Mouse (Mus musculus) hindbrain, postnatal 0 days (tissue): ENCODE results near the gene D17H6S53E. TPM values are rescaled to one million over a fixed set of nuclear protein-coding genes. Genes with fewer than 3 reads are reported as not detected.

Source experiments
- ATAC-seq: fragments of 200-750 bp; cut with Nextera tagmentation; 2 replicates; pipeline ENCODE4 v1.8.0; 2017; ENCODE audit warnings: mild to moderate bottlenecking, moderate TSS enrichment, moderate library complexity
- DNase-seq: peaks from one replicate; pipeline ENCODE4 v3.0.0-alpha.2; 2015; ENCODE audit warnings: low spot score
- H3K27ac ChIP-seq: fragments of 300-500 bp; sonication (generic); 2 replicates; pipeline ENCODE4 v1.5.1; 2014; ENCODE audit warnings: mild to moderate bottlenecking
- H3K27me3 ChIP-seq: fragments of 300-500 bp; sonication (generic); 2 replicates; pipeline ENCODE4 v1.6.1; 2014; ENCODE audit warnings: low read length, mixed read lengths; ENCODE audit not compliant: insufficient read depth
- H3K36me3 ChIP-seq: fragments of 300-500 bp; sonication (generic); 2 replicates; pipeline ENCODE4 v1.6.1; 2014; ENCODE audit warnings: low read length, mixed read lengths; ENCODE audit not compliant: insufficient read depth
- H3K4me1 ChIP-seq: fragments of 300-500 bp; sonication (generic); 2 replicates; pipeline ENCODE4 v1.6.1; 2014; ENCODE audit warnings: antibody characterized with exemption, low read length, mixed read lengths; ENCODE audit not compliant: insufficient read depth
- H3K4me2 ChIP-seq: fragments of 300-500 bp; sonication (generic); 2 replicates; pipeline ENCODE4 v1.6.1; 2014; ENCODE audit warnings: low read depth, mild to moderate bottlenecking, low read length, moderate library complexity, mixed read lengths
- H3K4me3 ChIP-seq: fragments of 300-500 bp; sonication (generic); 2 replicates; pipeline ENCODE4 v1.5.1; 2014; ENCODE audit warnings: low read length
- H3K9ac ChIP-seq: fragments of 300-500 bp; sonication (generic); replicated peaks from 2 replicates; pipeline ENCODE4 v1.6.1; 2014; ENCODE audit warnings: mild to moderate bottlenecking, low read length, moderate library complexity, mixed read lengths
- H3K9me3 ChIP-seq: fragments of 300-500 bp; sonication (generic); 2 replicates; pipeline ENCODE4 v1.6.1; 2016; ENCODE audit warnings: low read length, mixed read lengths
- CTCF ChIP-seq: IDR thresholded peaks from 2 replicates; pipeline ENCODE4 v1.5.1; 2016; ENCODE audit warnings: antibody characterized with exemption, control low read depth, low read depth
- WGBS: fragments of 180-500 bp; shearing (Covaris S2); extraction: QIAGEN DNeasy Blood & Tissue Kit; methylation state at CpG from one replicate; pipeline ENCODE4 v1.1.7; 2014; 5-methylcytosine and 5-hydroxymethylcytosine counted together
- polyA plus RNA-seq: library from polyadenylated mRNA; unstranded; fragments of >200 nt; fragmentation: Nextera tagmentation; extraction: Ambion mirVana; gene quantifications from 2 replicates; pipeline ENCODE4 v1.2.1, GENCODE M21; 2015
- total RNA-seq: library from RNA; depleted of rRNA; stranded (reverse); fragments of >200 nt; gene quantifications from 2 replicates; pipeline ENCODE4 v1.2.3, GENCODE M21; 2014

D17H6S53E gene
- total and polyA plus RNA-seq, 2 experiments from 2014 or later: 9.4 to 14.0 TPM

DNA sequence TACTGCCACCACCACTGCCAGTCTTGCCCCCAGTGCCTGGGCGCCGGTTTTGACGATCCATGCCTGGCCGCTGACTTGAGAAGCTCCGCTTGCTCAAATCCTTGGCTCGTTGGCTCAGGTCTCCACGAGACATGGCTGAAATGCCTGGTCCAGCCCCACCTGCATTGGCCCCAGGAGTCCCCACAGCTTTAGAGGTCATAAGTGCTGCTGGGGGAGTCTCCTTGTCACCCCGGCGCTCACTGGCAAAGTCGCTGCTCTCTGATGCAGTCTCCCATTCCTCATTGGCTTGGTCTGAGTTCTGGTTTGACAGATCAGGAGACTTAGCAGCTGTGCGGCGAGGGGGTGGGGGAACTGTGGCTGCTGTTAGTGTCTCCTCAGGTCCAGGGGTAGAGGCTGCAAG lies 29.3 kb downstream of the D17H6S53E start:
- Histone ChIP-seq H3K27ac (no peak overlapping the region), H3K27me3 (no peaks in the 10 kb centered on the region), H3K36me3 (peaks cover 96% of the 10 kb centered on the region), H3K9me3 (no peaks in the 10 kb centered on the region), H3K4me1 (no peaks in the 10 kb centered on the region), H3K9ac (no peak overlapping the region), H3K4me2 (no peak overlapping the region), H3K4me3 (no peak overlapping the region)
- ATAC-seq (no peak), DNase-seq (no peak)
- TF ChIP-seq CTCF: no peak
- WGBS: 84% methylated on average over 12 of the region's 12 CpGs

DNA sequence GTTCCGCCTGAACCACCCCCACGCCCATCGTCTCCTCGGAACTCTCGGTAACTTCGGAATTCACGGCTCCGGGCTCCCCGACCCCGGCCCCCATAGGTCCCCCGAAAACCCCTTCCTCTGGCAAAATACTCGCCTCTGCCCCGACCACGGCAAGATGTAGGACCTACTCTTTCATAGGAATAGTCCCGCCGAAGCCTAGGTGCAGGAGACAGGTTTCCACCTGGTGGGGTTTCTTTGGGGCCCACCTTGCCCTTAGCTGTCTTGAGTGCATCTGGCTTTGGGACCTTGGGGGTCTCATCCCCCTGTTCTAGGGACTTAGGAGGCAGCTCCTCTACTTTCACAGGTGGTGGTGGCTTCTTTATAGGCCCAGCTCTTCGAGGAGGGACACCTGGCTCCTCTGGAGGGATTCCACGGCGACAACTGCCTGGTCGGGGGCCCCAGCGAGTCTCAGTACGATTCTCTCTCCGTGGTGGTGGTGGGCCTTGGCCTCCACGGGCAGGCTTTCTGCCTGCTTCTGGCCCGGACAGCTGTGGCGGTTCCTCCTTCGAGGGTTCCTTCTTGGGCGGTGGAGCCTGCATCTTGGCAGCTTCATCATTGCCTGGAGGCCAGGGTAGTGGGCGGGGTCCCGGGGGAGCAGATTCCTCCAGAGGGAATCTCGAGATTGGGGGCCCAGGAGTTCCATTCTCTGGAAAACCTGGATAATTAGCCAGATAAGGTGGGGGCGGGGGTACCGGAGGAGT lies 30.5 kb downstream of the D17H6S53E start:
- Histone ChIP-seq H3K27me3 (no peaks in the 10 kb centered on the region), H3K27ac (no peak overlapping the region), H3K9me3 (no peaks in the 10 kb centered on the region), H3K4me3 (no peak overlapping the region), H3K4me1 (no peaks in the 10 kb centered on the region), H3K36me3 (peaks cover 98% of the 10 kb centered on the region), H3K9ac (no peak overlapping the region), H3K4me2 (no peak overlapping the region)
- no peak for TF ChIP-seq CTCF
- 88% methylated on average over 33 of the region's 33 CpGs for WGBS
- no peak for ATAC-seq
- DNase-seq: no peak

DNA sequence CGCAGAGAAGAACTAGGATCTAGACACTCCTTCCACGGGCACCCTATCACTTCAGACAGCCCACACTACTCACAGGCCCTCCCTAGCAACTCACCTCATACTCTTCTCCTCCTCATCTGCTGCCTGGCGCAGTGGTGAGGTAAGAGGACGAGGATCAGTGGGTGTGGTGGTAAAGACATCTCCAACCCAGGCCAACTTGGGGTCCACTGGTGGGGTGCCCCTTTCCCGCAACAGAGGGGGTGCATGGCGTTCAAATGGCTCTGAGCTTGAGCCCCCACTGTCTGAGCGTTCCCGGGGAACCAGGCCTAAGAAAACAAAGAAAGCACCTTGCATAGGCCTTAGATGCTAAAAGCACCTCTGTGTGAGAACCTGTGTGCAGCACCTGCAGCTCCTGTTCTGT lies 31.1 kb downstream of the D17H6S53E start:
- H3K4me1 ChIP-seq: no peaks in the 10 kb centered on the region
- WGBS: 90% methylated on average over 8 of the region's 8 CpGs

GRCm38 (mm10) chr17:35157661-35158175 lies 31.5 kb downstream of the D17H6S53E start:
- no peak for DNase-seq
- H3K4me3 ChIP-seq: no peak overlapping the region
- H3K4me2 ChIP-seq: no peak overlapping the region
- TF ChIP-seq CTCF: no peak
- H3K27me3 ChIP-seq: no peaks in the 10 kb centered on the region
- 0 out of 2 replicates have a peak, but pooled peaks cover 3% of the 10 kb centered on the region for H3K4me1 ChIP-seq
- H3K36me3 ChIP-seq: peaks cover 94% of the 10 kb centered on the region
- no peak overlapping the region for H3K9ac ChIP-seq
- H3K27ac ChIP-seq: no peak overlapping the region
- WGBS: 89% methylated on average over 8 of the region's 8 CpGs
- H3K9me3 ChIP-seq: no peaks in the 10 kb centered on the region
- no peak for ATAC-seq

More for the DNA sequence above, 31.1 kb downstream of the D17H6S53E start:
- DNase-seq (no peak), ATAC-seq (no peak)
- no peaks in the 10 kb centered on the region for H3K9me3 ChIP-seq
- no peak overlapping the region for H3K9ac ChIP-seq
- H3K27me3 ChIP-seq: no peaks in the 10 kb centered on the region
- H3K36me3 ChIP-seq: peaks cover 99% of the 10 kb centered on the region
- no peak for TF ChIP-seq CTCF
- no peak overlapping the region for H3K4me2 ChIP-seq
- H3K27ac ChIP-seq: no peak overlapping the region
- no peak overlapping the region for H3K4me3 ChIP-seq

DNA sequence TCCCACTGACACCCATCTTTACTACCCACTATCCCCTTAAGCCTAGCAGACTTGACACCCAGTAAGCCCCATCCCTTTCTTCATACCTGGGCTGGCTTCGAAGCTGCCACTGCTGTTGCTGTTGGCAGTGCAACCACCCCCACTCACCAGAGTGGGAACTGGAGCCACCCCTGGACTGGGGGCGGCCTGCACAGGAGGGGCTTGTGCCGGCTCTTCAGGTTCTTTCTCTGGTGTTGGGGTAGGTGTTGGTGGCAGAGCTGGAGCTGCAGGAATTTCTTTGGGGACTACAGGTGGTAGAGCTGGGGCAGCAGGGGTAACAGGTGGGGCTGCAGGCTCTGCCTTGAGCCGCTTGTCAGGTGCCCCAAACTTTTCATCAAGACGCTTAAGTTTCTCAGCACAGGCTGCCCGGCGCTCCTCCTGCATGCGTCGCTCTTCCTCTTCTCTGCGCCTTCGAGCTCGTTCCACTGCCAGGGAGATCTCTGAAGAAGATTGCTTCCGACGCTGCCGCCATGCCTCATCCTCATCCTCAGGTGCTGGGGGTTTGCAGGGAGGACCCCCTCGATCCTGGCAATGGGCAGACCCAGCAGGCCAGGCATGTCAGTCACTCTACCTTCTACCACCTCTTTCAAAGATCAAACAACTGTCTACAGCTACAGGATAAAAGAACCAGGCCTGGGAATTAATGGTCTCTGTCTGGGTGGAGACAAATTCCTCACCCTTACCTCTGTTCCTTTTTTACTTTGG lies 32.8 kb downstream of the D17H6S53E start:
- no peak overlapping the region for H3K27ac ChIP-seq
- H3K4me1 ChIP-seq: 0 out of 2 replicates have a peak, but pooled peaks cover 3% of the 10 kb centered on the region
- TF ChIP-seq CTCF: no peak
- ATAC-seq (no peak), DNase-seq (no peak)
- 95% methylated on average over 16 of the region's 16 CpGs for WGBS
- no peak overlapping the region for H3K4me2 ChIP-seq
- no peaks in the 10 kb centered on the region for H3K9me3 ChIP-seq
- peaks cover 81% of the 10 kb centered on the region for H3K36me3 ChIP-seq
- H3K4me3 ChIP-seq: no peak overlapping the region
- H3K9ac ChIP-seq: no peak overlapping the region
- H3K27me3 ChIP-seq: no peaks in the 10 kb centered on the region

DNA sequence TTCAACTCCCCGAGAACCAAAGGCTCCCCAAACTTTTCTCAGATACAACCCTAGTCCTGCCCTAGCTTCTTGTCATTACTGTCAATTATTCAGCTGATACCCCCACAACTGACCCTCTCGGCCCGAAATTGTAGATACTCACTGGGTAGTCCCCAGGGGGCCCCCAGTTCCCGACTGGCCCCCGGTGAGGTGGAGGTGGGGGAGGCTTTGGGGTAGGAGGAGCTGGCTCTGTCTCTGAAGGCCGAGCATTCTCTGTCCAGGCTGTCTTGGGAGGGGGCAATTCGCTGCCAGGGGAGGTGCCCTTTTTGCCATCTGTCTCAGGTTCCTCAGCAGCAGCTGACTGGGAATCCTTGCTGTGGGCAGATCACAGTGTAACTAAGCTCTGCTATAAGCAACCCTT lies 33.5 kb downstream of the D17H6S53E start:
- Histone ChIP-seq H3K27ac (no peak overlapping the region), H3K36me3 (peaks cover 75% of the 10 kb centered on the region), H3K9me3 (no peaks in the 10 kb centered on the region), H3K27me3 (no peaks in the 10 kb centered on the region), H3K9ac (no peak overlapping the region), H3K4me1 (0 out of 2 replicates have a peak, but pooled peaks cover 3% of the 10 kb centered on the region), H3K4me2 (no peak overlapping the region), H3K4me3 (no peak overlapping the region)
- TF ChIP-seq CTCF: no peak
- DNase-seq (no peak), ATAC-seq (no peak)
- WGBS: 82% methylated on average over 7 of the region's 7 CpGs
